Mouse (Mus musculus) erythroblast, embryonic 14.5 days (primary cell): ENCODE measurements at regions not wholly inside any gene's neighbourhood (a gene's known extent, or its start where the extent isn't known, plus 50 kb on each side); places are given as distances from the start of the nearest gene placed in this dataset.

Experiments
- GATA1 ChIP-seq: IDR thresholded peaks from 2 replicates; pipeline ENCODE4 v1.6.1; 2012; ENCODE audit warnings: low read length, inconsistent platforms, mixed read lengths
- TAL1 ChIP-seq: IDR thresholded peaks from 3 replicates; pipeline ENCODE4 v1.6.1; 2012; ENCODE audit warnings: low read length, inconsistent platforms, mixed read lengths

- TF ChIP-seq GATA1 (no peak), TAL1 (no peak)
These were observed 119.2 kb upstream of the Slco3a1 start for GRCm38 (mm10) chr7:74673626-74674295.
